Mouse (Mus musculus) cerebellum, postnatal 10 days (tissue): ENCODE data around the gene Suds3.

Experiments used
- DNase-seq, 2 experiments: peaks; one replicate each; pipeline ENCODE4 v3.0.0; 2021; ENCODE audit warnings: mixed read lengths in 2 of 2

The Suds3 gene

GRCm38 (mm10) chr5:117115836-117116366 is at the start of gene Suds3:
Gene Suds3, minus strand, starts transcription at chr5:117116113.
- peak; percentile 98 to 100 for DNase-seq

GRCm38 (mm10) chr5:117164923-117165322 is 49.0 kb upstream of the Suds3 start:
- DNase-seq = no peak

DNA sequence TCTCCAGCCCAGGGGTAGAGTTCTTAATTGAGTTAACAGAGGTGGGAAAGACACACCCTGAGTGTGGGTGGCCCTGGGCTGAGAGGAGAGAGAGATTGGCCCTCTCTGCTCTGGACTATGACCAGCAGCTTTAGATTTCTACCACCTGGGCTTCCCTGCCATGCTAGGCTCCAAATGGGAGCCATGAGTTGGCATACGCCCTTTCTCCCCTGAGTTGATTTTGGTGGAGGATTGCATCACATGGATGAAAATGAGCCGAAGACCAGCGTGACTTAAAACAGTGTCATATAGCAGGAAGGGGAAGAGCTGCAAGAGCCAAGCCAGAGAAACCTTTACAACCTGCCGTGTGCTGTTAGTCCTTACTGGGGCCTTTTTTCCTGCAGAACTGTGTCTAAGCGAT is 48.6 kb upstream of the Suds3 start:
- peak; percentile 25 to 31 for DNase-seq

- DNase-seq = peak; percentile 89 to 92
These were observed 47.9 kb upstream of the Suds3 start for GRCm38 (mm10) chr5:117163790-117164189.

GRCm38 (mm10) chr5:117160499-117160898 is 44.6 kb upstream of the Suds3 start:
- DNase-seq = no peak

GRCm38 (mm10) chr5:117159805-117160291 is 43.9 kb upstream of the Suds3 start:
- DNase-seq = no peak

- DNase-seq = no peak
These were observed 43.4 kb upstream of the Suds3 start for GRCm38 (mm10) chr5:117159326-117159725.

DNA sequence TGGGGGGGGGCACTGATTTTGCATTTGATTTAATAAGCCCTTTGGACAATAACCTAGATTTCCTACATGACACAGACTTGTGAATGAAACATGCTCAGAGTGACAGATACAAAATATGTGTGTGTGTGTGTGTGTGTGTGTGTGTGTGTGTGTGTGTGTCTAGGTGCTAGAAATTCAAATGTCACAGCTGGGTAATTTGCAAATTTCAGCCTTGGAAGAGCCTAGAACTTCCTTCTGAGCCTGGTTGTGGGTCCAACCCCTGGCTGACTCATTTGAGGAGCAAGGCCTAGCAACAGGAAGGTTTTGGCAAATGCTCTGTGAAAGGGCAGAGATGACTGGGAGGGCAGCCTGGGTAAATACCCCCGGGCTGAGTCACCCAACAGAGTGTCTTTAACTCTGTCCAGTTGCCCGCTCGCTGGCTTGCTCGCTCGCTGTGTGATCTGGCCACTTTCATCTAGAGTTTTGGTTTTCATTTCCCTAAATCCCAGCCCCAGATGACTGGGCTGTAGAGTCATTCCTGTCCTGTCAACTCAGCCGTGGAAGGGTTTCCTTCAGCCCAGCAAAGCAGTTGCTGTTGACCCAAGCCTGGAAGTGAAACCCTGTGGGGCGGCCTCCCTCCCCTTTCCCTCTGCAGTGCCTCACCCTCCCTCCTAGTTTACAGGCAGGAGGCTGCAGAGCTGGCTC is 42.6 kb upstream of the Suds3 start:
- no peak for DNase-seq

DNA sequence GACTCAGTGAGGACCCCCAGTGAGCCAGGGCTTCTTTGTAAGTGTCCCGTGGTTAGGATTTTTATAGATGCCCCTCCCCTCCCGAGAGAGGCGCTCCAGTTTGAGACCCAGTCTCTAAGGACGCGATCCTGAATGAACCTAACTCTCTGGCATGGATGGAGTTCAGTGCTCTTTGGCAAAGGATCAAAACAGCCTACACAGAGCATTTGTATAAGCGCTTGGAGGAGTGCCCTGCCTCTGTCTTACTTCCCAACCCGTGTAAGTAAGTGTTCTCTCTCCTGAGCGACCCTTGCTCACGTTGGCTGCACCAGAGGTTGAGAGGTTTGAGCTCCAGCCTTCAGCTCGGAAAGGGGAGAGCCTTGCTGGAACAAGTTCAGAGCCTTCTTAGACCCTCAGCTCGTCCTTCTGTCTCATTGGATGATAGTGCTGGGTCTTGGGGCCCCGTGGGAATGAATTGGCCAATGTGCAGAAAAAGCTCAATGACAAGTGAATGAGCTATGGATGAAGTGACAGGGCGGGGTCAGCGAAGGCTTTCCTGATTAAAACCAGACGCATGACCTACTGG is 37.7 kb upstream of the Suds3 start:
- peak; percentile 34 to 37 for DNase-seq

DNA sequence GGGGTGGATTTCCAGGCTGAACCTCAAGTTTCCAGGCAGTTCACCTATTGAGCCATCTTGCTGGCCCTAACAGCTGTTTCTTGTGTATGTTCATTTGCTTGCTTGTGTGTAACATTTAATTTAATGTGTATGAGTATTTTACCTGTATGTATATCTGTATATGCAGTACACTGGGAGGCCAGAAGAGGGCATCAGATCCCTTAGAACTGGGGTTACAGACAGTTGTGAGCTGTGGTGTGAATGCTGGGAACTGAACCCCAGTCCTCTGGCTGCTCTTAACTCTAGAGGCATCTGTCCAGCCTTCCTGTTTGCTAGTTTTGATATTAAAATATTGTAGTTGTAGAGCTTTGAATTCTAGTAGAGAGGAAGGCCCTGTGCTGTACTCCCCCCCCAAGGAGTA is 37.0 kb upstream of the Suds3 start:
- no peak for DNase-seq

- DNase-seq = no peak
These were observed 34.2 kb upstream of the Suds3 start for GRCm38 (mm10) chr5:117150068-117150467.

DNA sequence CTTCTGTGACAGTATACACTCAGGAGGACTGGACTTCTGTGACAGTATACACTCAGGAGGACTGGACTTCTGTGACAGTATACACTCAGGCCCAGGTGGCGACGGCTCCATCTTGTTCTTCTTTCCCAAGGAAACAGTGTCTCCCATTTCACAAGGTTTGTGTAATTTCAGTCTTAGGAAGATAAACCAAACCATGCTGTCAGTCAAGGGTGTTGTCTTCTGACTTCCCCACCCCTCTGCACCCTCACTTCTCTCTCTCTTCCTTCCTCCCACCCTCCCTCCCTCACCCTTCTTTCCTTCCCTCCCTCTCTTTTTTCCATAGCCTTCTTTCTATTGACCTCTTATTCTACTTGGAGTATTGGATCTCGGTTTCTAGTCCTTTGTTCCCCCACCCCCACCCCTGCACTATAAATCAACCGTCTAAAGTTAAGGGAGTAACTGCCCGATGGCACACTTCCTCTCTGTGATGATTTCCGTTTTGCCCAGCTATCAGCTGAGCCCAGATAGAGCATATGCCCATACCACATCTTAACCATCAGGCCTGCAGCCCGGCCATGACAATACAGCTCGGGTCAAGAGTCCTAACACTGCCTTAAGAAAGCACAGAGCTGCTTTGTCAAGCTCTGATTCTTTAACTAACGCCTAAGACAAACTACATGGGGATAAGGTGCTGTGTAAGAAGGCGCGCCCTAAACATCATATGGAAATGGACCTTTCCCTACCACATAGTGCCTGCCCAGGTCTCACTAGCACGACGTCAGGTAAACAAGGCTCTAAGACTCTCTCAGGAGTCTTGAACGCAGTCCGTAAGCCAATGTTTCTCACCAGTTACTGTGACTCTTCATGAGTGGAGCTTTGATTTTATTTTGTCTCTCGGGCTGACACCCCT is 33.4 kb upstream of the Suds3 start:
- no peak for DNase-seq

DNA sequence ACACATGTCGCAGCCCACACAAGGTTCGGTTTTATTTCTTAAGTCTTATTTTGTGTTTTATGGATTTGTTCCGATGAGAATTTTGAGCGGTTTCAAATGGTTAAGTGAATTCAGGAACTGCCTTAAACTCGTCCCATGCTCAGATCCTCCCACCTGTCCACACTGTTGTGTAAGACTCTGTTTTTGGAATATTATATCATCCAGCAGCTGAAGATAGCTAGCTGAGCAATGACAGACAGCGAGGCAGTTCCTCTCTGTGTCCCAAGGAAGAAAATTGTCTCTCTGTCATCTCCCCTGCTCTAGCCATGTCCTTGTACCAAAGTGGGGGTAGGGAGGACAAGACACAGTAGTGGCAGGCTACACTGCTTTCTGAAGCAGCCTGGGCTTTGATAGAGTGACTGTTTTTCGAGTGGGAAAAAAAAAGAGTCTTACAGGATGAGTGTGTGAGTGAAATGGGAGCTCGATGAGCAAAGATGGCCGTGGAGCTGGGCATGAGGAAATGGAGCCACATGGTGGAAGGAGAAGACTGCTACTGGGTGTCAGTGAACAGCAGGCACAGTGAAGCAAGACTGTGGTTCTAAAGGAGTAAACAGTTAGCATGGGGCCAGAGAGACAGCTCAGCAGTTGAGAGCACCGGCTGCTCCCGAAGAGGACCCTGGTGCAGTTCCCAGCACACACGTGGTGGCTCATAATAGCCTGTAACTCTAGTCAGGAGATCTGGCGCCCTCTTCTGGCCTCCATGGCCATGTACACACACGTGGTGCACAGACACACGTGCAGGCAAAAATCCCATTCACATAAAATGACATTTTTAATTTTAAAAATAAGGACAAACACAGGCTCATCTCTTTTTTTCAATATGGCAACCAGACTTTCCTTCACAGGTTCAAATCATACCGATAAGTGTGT is 31.5 kb upstream of the Suds3 start:
- no peak for DNase-seq

DNA sequence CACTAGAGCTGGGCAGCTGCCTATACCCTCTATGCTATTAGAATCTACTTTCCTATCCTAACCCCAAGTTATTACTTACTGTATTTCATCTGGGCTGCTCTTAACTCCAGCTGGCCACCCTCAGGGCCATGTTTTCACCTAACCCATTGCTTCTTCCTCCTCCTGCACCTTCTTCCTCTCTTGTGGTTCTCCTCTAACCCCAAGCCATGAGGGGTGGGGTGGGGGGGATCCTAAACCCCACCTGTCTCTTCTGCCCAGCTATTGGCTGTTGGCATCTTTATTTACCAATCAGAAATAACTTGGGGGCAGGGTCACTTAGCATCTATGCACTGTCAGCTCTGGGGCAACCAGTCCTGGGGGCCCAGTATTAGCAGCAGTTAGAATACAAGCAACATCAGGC is 30.3 kb upstream of the Suds3 start:
- DNase-seq = no peak

DNA sequence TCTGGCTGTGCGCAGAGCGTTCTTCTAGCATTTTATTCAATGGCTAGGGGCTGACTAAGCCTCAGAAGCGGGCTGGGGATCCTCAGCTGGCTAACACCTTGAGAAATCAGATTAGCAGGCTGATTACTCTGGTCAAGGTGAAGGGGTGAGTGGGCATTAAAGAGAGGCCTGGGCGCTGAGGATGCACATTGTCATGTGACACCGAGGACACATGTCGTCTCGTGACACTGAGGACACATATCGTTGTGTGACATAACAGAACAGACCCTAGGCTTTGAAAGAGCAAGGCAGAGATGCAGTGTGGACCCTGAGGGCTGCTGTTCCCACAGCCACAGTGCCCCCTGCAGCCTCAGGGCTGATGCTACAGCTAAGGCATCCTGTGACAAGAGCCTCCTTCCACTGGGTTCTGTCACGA is 27.8 kb upstream of the Suds3 start:
- peak; percentile 55 to 56 for DNase-seq

GRCm38 (mm10) chr5:117140374-117140773 is 24.5 kb upstream of the Suds3 start:
- no peak for DNase-seq

DNA sequence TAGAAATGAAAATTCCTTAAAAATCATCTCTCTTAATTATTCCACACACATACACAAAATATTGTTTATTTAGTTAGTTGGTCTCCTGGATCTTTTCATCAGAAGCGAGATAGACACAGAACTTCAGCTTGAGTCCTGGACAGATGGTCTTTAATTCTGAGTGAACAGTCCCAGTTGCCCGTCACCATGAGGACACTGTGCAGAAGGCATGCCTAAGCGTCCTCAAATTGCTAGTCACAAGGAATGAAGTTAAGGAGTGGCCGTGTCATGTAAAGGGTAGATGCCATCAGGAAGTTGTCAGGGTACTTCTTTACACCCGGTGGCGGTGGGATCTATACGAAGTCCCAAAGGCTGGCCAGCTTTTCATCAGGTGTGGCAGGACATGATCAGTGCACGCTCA is 23.9 kb upstream of the Suds3 start:
- DNase-seq = peak; percentile 36 to 50

GRCm38 (mm10) chr5:117138295-117138988 is 22.5 kb upstream of the Suds3 start:
- DNase-seq = no peak

GRCm38 (mm10) chr5:117137594-117137993 is 21.7 kb upstream of the Suds3 start:
- DNase-seq = no peak

- peak; percentile 40 to 53 for DNase-seq
These were observed 21.1 kb upstream of the Suds3 start for GRCm38 (mm10) chr5:117137011-117137410.

DNA sequence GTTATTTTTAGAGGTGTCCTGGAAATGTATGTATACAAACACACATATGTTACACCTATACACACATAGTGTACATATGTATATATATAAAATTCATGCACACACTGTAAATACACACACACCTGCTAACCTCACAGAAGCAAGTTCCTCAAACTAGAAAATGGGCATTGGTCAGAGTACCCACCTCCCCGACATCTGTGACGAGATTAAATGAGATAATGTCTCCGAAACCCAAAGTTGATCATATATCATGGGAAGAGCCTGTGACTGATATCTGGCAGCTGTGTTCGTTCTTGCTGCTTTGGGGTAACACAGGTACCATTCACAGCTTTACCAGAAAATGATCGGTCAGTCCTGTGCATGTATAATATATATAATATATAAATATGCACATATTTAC is 20.7 kb upstream of the Suds3 start:
- no peak for DNase-seq

DNA sequence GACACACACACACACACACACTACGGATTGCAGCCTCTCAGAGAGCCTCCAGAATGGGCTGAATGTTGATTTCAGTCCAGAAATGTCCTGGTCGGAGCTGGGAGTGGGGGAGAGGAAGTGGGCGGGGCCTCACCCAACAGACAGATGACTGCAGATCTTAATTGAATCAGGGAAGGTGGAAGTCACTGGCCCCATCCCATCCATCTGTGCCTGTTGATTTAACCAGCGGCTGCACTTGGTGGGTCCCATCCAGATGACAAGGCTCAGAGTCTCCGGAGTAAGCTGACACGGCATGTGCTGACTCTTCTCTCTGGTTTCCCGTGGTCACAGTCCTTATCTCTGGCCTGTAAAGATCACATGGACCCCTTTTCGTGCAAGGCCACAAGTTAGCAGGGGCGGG is 20.0 kb upstream of the Suds3 start:
- DNase-seq = peak; percentile 58 to 64
